Mouse (Mus musculus) embryonic fibroblast, embryonic 13.5 days (primary cell): ENCODE measurements around the gene Slc7a15.

ENCODE experiments used
- CTCF ChIP-seq: IDR thresholded peaks from 2 replicates; pipeline ENCODE4 v1.5.1; 2011; ENCODE audit warnings: mild to moderate bottlenecking, control low read depth, low read length, moderate library complexity, borderline replicate concordance; ENCODE audit not compliant: insufficient read depth
- POLR2A ChIP-seq: IDR thresholded peaks from 2 replicates; pipeline ENCODE4 v1.6.1; 2011; ENCODE audit warnings: low read depth, mild to moderate bottlenecking, control low read depth, low read length, moderate library complexity

DNA sequence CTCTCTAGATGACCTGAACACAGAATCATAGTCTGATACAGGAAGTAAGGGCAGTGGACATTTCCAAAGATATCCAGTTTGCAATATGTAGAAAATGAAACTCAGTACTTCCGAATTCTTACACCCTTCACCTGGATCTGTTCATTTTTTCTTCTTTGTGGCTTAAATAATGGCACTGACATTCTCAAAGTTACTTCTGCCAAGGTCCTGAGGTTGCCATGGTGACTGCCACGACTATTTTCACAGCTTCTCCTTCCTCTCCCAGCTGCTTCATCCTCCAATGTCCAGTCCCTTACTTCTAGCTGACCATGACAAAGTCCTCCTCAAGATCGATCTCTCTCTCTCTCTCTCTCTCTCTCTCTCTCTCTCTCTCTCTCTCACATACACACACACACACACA, 105.5 kb downstream of the Slc7a15 start:
- TF ChIP-seq CTCF = no peak
- TF ChIP-seq POLR2A = no peak
